Mouse (Mus musculus) small intestine, adult 2 months (tissue): Measurements from ENCODE around the gene Arl3.

Source experiments
- CTCF ChIP-seq: fragments of 200-500 bp; IDR thresholded peaks from 2 replicates; pipeline ENCODE4 v1.5.1; 2012; ENCODE audit warnings: low read depth, mild to moderate bottlenecking, control low read depth, inconsistent platforms, low read length, moderate library complexity, mixed read lengths; ENCODE audit not compliant: insufficient replicate concordance, insufficient read length; ENCODE audit errors: extremely low read depth
- POLR2A ChIP-seq: fragments of 200-500 bp; IDR thresholded peaks from 2 replicates; pipeline ENCODE4 v1.6.1; 2012; ENCODE audit warnings: low read depth, mild to moderate bottlenecking, control low read depth, inconsistent platforms, low read length, moderate library complexity

- TF ChIP-seq POLR2A, result no peak
- no peak for TF ChIP-seq CTCF
These were observed 20.5 kb downstream of the Arl3 start for GRCm38 (mm10) chr19:46552496-46552895.
